Mouse (Mus musculus) neural tube, embryonic 15.5 days (tissue): ENCODE measurements around the gene Xylt1. TPM values are rescaled to one million over a fixed set of nuclear protein-coding genes. Genes with fewer than 3 reads are reported as not detected.

ENCODE experiments used
- ATAC-seq: fragments of 200-750 bp; cut with Nextera tagmentation; 2 replicates; pipeline ENCODE4 v1.8.0; 2017; ENCODE audit warnings: mild to moderate bottlenecking, moderate TSS enrichment, moderate library complexity; ENCODE audit not compliant: low FRiP score
- H3K27ac ChIP-seq: fragments of 300-500 bp; sonication (generic); replicated peaks from 2 replicates; pipeline ENCODE4 v1.5.1; 2015; ENCODE audit warnings: mild to moderate bottlenecking, inconsistent platforms
- H3K27me3 ChIP-seq: fragments of 300-500 bp; sonication (generic); replicated peaks from 2 replicates; pipeline ENCODE4 v1.6.1; 2015; ENCODE audit warnings: inconsistent platforms
- H3K36me3 ChIP-seq: fragments of 300-500 bp; sonication (generic); 2 replicates; pipeline ENCODE4 v1.6.1; 2015; ENCODE audit warnings: inconsistent platforms
- H3K4me1 ChIP-seq: fragments of 300-500 bp; sonication (generic); 2 replicates; pipeline ENCODE4 v1.6.1; 2015; ENCODE audit warnings: inconsistent platforms
- H3K4me2 ChIP-seq: fragments of 300-500 bp; sonication (generic); 2 replicates; pipeline ENCODE4 v1.6.1; 2015; ENCODE audit warnings: inconsistent platforms, mild to moderate bottlenecking, moderate library complexity
- H3K4me3 ChIP-seq: fragments of 300-500 bp; sonication (generic); replicated peaks from 2 replicates; pipeline ENCODE4 v1.5.1; 2015; ENCODE audit warnings: mild to moderate bottlenecking, inconsistent platforms
- H3K9ac ChIP-seq: fragments of 300-500 bp; sonication (generic); replicated peaks from 2 replicates; pipeline ENCODE4 v1.6.1; 2015; ENCODE audit warnings: mild to moderate bottlenecking, inconsistent platforms
- H3K9me3 ChIP-seq: fragments of 300-500 bp; sonication (generic); replicated peaks from 2 replicates; pipeline ENCODE4 v1.6.1; 2016; ENCODE audit warnings: inconsistent platforms
- WGBS: fragments of 180-500 bp; shearing (Covaris S2); methylation state at CpG from one replicate; pipeline ENCODE4 v1.1.7; 2015; ENCODE audit warnings: mixed read lengths; 5-methylcytosine and 5-hydroxymethylcytosine counted together
- polyA plus RNA-seq: library from polyadenylated mRNA; unstranded; fragments of >200 nt; fragmentation: Nextera tagmentation; extraction: Ambion mirVana; gene quantifications from 2 replicates; pipeline ENCODE4 v1.2.1, GENCODE M21; 2015

The Xylt1 gene
- polyA plus RNA-seq, 1 experiment from 2014 or later = 2.3 TPM

- 93% methylated on average over 3 of the region's 3 CpGs for WGBS
- no peaks in the 10 kb centered on the region for H3K9me3 ChIP-seq
- no peaks in the 10 kb centered on the region for H3K27me3 ChIP-seq
- no peak overlapping the region for H3K4me3 ChIP-seq
- no peak overlapping the region for H3K27ac ChIP-seq
- no peak overlapping the region for H3K4me2 ChIP-seq
- H3K4me1 ChIP-seq = 0 out of 2 replicates have a peak, but pooled peaks cover 2% of the 10 kb centered on the region
- H3K36me3 ChIP-seq = no peaks in the 10 kb centered on the region
- no peak for ATAC-seq
- no peak overlapping the region for H3K9ac ChIP-seq
Observed at GRCm38 (mm10) chr7:117526570-117526969, 145.8 kb downstream of the Xylt1 start.

- Histone ChIP-seq H3K9ac (no peak overlapping the region), H3K27ac (no peak overlapping the region), H3K36me3 (no peaks in the 10 kb centered on the region), H3K4me2 (no peak overlapping the region), H3K4me1 (no peaks in the 10 kb centered on the region), H3K27me3 (no peaks in the 10 kb centered on the region), H3K9me3 (no peaks in the 10 kb centered on the region), H3K4me3 (no peak overlapping the region)
- ATAC-seq = no peak
- 84% methylated on average over 12 of the region's 12 CpGs for WGBS
Observed at GRCm38 (mm10) chr7:117529787-117530655, 149.2 kb downstream of the Xylt1 start.

DNA sequence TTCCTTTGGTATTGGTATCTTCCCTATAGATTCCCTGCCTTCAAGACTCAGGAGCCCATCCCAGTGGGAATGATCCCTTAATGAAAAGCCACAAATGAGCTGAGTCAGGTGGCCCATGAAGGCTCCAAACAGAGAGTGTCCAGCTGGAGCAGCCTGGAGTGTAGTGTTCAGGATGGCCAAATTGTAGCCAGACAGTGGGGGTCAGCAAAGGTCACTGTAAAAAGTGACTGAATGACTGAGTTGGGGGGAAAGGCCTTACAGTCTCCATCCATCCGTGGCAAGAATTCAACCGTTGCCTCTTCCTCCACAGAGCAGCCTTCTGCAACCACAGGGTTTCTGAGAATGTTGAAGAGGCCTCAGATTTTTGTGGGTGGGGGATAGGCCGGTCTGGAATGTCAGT lies 151.9 kb downstream of the Xylt1 start:
- H3K27ac ChIP-seq = no peak overlapping the region
- WGBS = 62% methylated on average over 3 of the region's 3 CpGs
- no peak overlapping the region for H3K4me3 ChIP-seq

GRCm38 (mm10) chr7:117533164-117533563 lies 152.4 kb downstream of the Xylt1 start:
- Histone ChIP-seq H3K4me2 (no peak overlapping the region), H3K36me3 (no peaks in the 10 kb centered on the region)
- no peak for ATAC-seq

More for the DNA sequence above, 151.9 kb downstream of the Xylt1 start:
- Histone ChIP-seq H3K9me3 (no peaks in the 10 kb centered on the region), H3K4me2 (no peak overlapping the region), H3K36me3 (no peaks in the 10 kb centered on the region), H3K4me1 (no peaks in the 10 kb centered on the region), H3K9ac (no peak overlapping the region), H3K27me3 (no peaks in the 10 kb centered on the region; the same call in 1 of the 2 replicates)
- no peak for ATAC-seq

GRCm38 (mm10) chr7:117539931-117540330 lies 159.2 kb downstream of the Xylt1 start:
- 85% methylated on average over 5 of the region's 5 CpGs for whole genome bisulfite sequencing
- no peak overlapping the region for H3K4me2 ChIP-seq
- peak overlapping the region; percentile 41; the same call in 1 of the 2 replicates for H3K27ac ChIP-seq
- H3K9me3 ChIP-seq = no peaks in the 10 kb centered on the region
- peaks cover 3% of the 10 kb centered on the region; the same call in 1 of the 2 replicates for H3K27me3 ChIP-seq
- H3K4me1 ChIP-seq = peaks cover 33% of the 10 kb centered on the region
- H3K36me3 ChIP-seq = no peaks in the 10 kb centered on the region
- ATAC-seq = no peak
- no peak overlapping the region for H3K4me3 ChIP-seq
- H3K9ac ChIP-seq = no peak overlapping the region

More at GRCm38 (mm10) chr7:117533164-117533563, 152.4 kb downstream of the Xylt1 start:
- Histone ChIP-seq H3K9ac (no peak overlapping the region), H3K27me3 (no peaks in the 10 kb centered on the region; the same call in 1 of the 2 replicates), H3K27ac (no peak overlapping the region), H3K4me3 (no peak overlapping the region), H3K9me3 (no peaks in the 10 kb centered on the region), H3K4me1 (no peaks in the 10 kb centered on the region)
- 61% methylated on average over 5 of the region's 5 CpGs for WGBS

- H3K36me3 ChIP-seq = no peaks in the 10 kb centered on the region
- H3K9me3 ChIP-seq = no peaks in the 10 kb centered on the region
- no peak overlapping the region for H3K9ac ChIP-seq
- 26% methylated on average over 5 of the region's 5 CpGs for WGBS
- H3K4me1 ChIP-seq = peaks cover 33% of the 10 kb centered on the region
- H3K4me2 ChIP-seq = no peak overlapping the region
- no peak for ATAC-seq
- peak overlapping the region; percentile 41; the same call in 1 of the 2 replicates for H3K27ac ChIP-seq
- H3K27me3 ChIP-seq = peaks cover 3% of the 10 kb centered on the region; the same call in 1 of the 2 replicates
- no peak overlapping the region for H3K4me3 ChIP-seq
Observed at GRCm38 (mm10) chr7:117540413-117540812, 159.6 kb downstream of the Xylt1 start.

DNA sequence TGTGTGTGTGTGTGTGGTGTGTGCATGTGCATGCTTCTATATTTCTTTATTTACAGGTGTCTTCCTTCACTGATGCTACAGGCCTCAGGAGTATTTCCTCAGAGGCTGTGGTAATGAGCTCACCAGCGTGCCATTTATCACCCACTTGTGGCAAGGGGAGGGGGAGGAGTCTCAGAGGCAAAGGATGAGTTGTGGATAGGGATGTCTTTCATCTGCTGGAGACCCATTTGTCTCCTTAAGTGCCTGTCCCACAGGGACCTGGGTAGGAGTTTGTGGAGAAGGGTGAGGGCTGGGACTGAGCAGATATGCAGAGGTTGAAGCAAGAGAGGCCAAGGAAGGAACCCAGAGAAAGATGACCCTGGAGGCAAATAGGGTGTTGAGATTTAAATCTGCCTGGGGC lies 160.3 kb downstream of the Xylt1 start:
- WGBS = 20% methylated on average over 1 of the region's 1 CpGs
- H3K27ac ChIP-seq = no peak overlapping the region
- no peak overlapping the region for H3K4me2 ChIP-seq
- H3K4me1 ChIP-seq = peaks cover 33% of the 10 kb centered on the region
- no peak; the same call in 1 of the 2 replicates for ATAC-seq
- H3K9ac ChIP-seq = no peak overlapping the region
- H3K36me3 ChIP-seq = no peaks in the 10 kb centered on the region
- H3K9me3 ChIP-seq = no peaks in the 10 kb centered on the region
- peaks cover 3% of the 10 kb centered on the region; the same call in 1 of the 2 replicates for H3K27me3 ChIP-seq
- no peak overlapping the region for H3K4me3 ChIP-seq

GRCm38 (mm10) chr7:117541681-117542080 lies 160.9 kb downstream of the Xylt1 start:
- Histone ChIP-seq H3K27ac (no peak overlapping the region), H3K4me1 (peaks cover 33% of the 10 kb centered on the region), H3K4me2 (no peak overlapping the region), H3K36me3 (no peaks in the 10 kb centered on the region), H3K9me3 (no peaks in the 10 kb centered on the region), H3K4me3 (no peak overlapping the region), H3K9ac (no peak overlapping the region), H3K27me3 (0 out of 2 replicates have a peak, but pooled peaks cover 3% of the 10 kb centered on the region)
- ATAC-seq = no peak
- 77% methylated on average over 3 of the region's 3 CpGs for WGBS

DNA sequence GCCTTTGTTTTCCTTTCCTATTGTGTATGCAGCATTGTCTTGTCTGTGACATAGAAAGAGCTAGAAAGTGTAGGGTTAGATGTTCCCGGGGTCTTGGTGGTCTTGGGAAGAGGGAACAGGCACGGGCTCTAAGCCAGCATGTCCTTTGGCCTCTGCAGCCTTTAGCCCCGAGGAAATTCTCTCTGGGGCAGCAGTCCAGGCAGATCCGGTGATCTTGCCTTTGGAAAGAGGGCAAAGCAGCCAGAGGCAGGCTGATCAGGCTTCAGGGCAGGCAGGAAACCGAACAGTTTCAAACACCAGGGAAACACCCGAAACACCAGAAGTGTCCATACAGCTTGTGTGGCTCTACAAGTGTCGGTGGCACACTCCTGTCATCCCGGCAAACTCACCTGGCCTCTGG lies 162.3 kb downstream of the Xylt1 start:
- Histone ChIP-seq H3K9ac (no peak overlapping the region), H3K4me1 (peaks cover 36% of the 10 kb centered on the region), H3K36me3 (no peaks in the 10 kb centered on the region), H3K4me3 (no peak overlapping the region), H3K9me3 (no peaks in the 10 kb centered on the region), H3K4me2 (no peak overlapping the region), H3K27me3 (peaks cover 3% of the 10 kb centered on the region; the same call in 1 of the 2 replicates), H3K27ac (no peak overlapping the region)
- 68% methylated on average over 8 of the region's 8 CpGs for WGBS
- ATAC-seq = no peak

- no peaks in the 10 kb centered on the region for H3K9me3 ChIP-seq
- peaks cover 12% of the 10 kb centered on the region; the same call in 1 of the 2 replicates for H3K27me3 ChIP-seq
- H3K4me2 ChIP-seq = no peak overlapping the region
- no peak overlapping the region for H3K9ac ChIP-seq
- H3K4me1 ChIP-seq = peaks cover 41% of the 10 kb centered on the region
- no peak for ATAC-seq
- H3K36me3 ChIP-seq = no peaks in the 10 kb centered on the region
- 43% methylated on average over 2 of the region's 2 CpGs for WGBS
- no peak overlapping the region for H3K4me3 ChIP-seq
- no peak overlapping the region for H3K27ac ChIP-seq
Observed at GRCm38 (mm10) chr7:117544126-117544525, 163.3 kb downstream of the Xylt1 start.

DNA sequence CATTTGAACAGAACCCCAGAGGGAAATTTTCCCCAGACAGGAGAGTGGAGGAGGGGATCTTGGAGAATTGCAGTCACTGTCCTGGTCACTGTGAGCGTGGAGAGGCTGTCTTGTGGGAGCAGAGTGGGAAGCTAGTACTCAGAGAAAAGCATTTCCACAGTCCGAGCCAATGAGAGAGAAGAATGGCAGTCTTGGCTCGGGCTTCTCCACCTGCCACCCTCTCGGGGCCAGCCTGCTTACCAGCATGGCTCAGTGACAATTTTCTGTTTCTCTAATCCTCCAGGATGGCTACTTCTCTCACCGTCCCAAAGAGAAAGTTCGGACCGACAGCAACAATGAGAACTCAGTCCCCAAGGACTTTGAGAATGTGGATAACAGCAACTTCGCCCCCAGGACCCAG lies 167.5 kb downstream of the Xylt1 start:
- Histone ChIP-seq H3K4me2 (no peak overlapping the region), H3K36me3 (no peaks in the 10 kb centered on the region), H3K9me3 (no peaks in the 10 kb centered on the region), H3K4me3 (no peak overlapping the region), H3K4me1 (peaks cover 33% of the 10 kb centered on the region), H3K27me3 (peaks cover 12% of the 10 kb centered on the region; the same call in 1 of the 2 replicates), H3K9ac (no peak overlapping the region), H3K27ac (no peak overlapping the region)
- WGBS = 61% methylated on average over 8 of the region's 8 CpGs
- ATAC-seq = no peak
